Comparison of ENCODE assay signal across 12 mouse cellular contexts in genomic region chr5:117761181-117761832, GRCm38 (mm10). TPM values are rescaled to one million over a fixed set of nuclear protein-coding genes. Genes with fewer than 3 reads are reported as not detected.
A peak's percentile ranks its signal among the peaks of the same experiment; 100 is the strongest.
DNase-seq lines count a peak whose midpoint lies in the region; ATAC-seq and TF ChIP-seq lines count a peak whose summit lies in the region.
"Had no signal": no experiment of that assay in that cellular context is flagged by ENCODE, and none has a peak within 500 bp of the region (broad histone marks: within the 10 kb centered on the region; RNA-seq: fewer than 3 reads in every experiment).

No protein-coding gene starts in this region.

- no peak for ATAC-seq in CD4-positive, CD25-positive, alpha-beta regulatory T cell, adult 4 months
- no peak for ATAC-seq in kidney, embryonic 15.5 days (replicated peaks; ENCODE audit: low FRiP score)
- ATAC-seq in neural tube, embryonic 15.5 days (ENCODE audit: low FRiP score), result no peak

- peak; percentile 41; the same call in 1 of the 2 replicates for TF ChIP-seq CTCF in kidney, adult 2 months (conservative IDR thresholded peaks at IDR 0.05; ENCODE audit: insufficient read depth, insufficient read length, low read depth, low read length)
- TF ChIP-seq CTCF in testis, adult 2 months (IDR thresholded peaks at IDR 0.05; ENCODE audit: control insufficient read depth, insufficient read depth, insufficient replicate concordance, low read depth, low read length), result peak; percentile 75; the same call in 1 of the 2 replicates

- peaks cover 3% of the 10 kb centered on the region; the same call in 1 of the 2 replicates for H3K4me1 ChIP-seq in kidney, adult 2 months (ENCODE audit: control insufficient read depth, insufficient read depth, low read length)
- H3K4me1 ChIP-seq in kidney, embryonic 15.5 days, result no peaks in the 10 kb centered on the region
- H3K4me1 ChIP-seq in testis, adult 2 months (ENCODE audit: control insufficient read depth, insufficient read depth, low read length), result no peaks in the 10 kb centered on the region; the same call in 1 of the 2 replicates
- H3K4me1 ChIP-seq in neural tube, embryonic 15.5 days, result 0 out of 2 replicates have a peak, but pooled peaks cover 4% of the 10 kb centered on the region

- TF ChIP-seq POLR2A in kidney, adult 2 months (IDR thresholded peaks at IDR 0.05; ENCODE audit: low read depth, low read length), result no peak
- no peak for TF ChIP-seq POLR2A in testis, adult 2 months (IDR thresholded peaks at IDR 0.05; ENCODE audit: control insufficient read depth, low read depth, low read length)

- H3K36me3 ChIP-seq in kidney, adult 2 months (ENCODE audit: control insufficient read depth, insufficient read depth, low read length), result no peaks in the 10 kb centered on the region
- H3K36me3 ChIP-seq in kidney, embryonic 15.5 days, result no peaks in the 10 kb centered on the region
- no peaks in the 10 kb centered on the region for H3K36me3 ChIP-seq in testis, adult 2 months (ENCODE audit: control insufficient read depth, insufficient read depth, low read length)
- peaks cover 39% of the 10 kb centered on the region for H3K36me3 ChIP-seq in neural tube, embryonic 15.5 days

- H3K4me2 ChIP-seq in kidney, embryonic 15.5 days, result no peak overlapping the region
- H3K4me2 ChIP-seq in neural tube, embryonic 15.5 days, result no peak overlapping the region

- no peak overlapping the region for H3K4me3 ChIP-seq in kidney, adult 2 months (ENCODE audit: insufficient read depth, low read depth, low read length)
- no peak overlapping the region for H3K4me3 ChIP-seq in kidney, embryonic 15.5 days (replicated peaks)
- no peak overlapping the region for H3K4me3 ChIP-seq in testis, adult 2 months (ENCODE audit: control insufficient read depth, low read depth, low read length)
- H3K4me3 ChIP-seq in neural tube, embryonic 15.5 days (replicated peaks), result no peak overlapping the region
- H3K4me3 ChIP-seq: erythroblast, embryonic 14.5 days had no signal

- WGBS in kidney, adult 2 months, result 76% methylated on average over 9 of the region's 9 CpGs
- 72% methylated on average over 9 of the region's 9 CpGs for WGBS in kidney, embryonic 15.5 days
- 77% methylated on average over 9 of the region's 9 CpGs for WGBS in neural tube, embryonic 15.5 days

- H3K27me3 ChIP-seq in kidney, adult 2 months (replicated peaks; ENCODE audit: control insufficient read depth, insufficient read depth, low read length), result no peaks in the 10 kb centered on the region
- no peaks in the 10 kb centered on the region for H3K27me3 ChIP-seq in kidney, embryonic 15.5 days
- H3K27me3 ChIP-seq in testis, adult 2 months (ENCODE audit: control insufficient read depth, insufficient read depth, low read length), result no peaks in the 10 kb centered on the region
- no peaks in the 10 kb centered on the region for H3K27me3 ChIP-seq in neural tube, embryonic 15.5 days (replicated peaks)

- H3K9ac ChIP-seq in kidney, embryonic 15.5 days, result no peak overlapping the region
- no peak overlapping the region for H3K9ac ChIP-seq in neural tube, embryonic 15.5 days (replicated peaks)

- no peaks in the 10 kb centered on the region for H3K9me3 ChIP-seq in kidney, embryonic 15.5 days (replicated peaks)
- no peaks in the 10 kb centered on the region for H3K9me3 ChIP-seq in neural tube, embryonic 15.5 days (replicated peaks)

- peak; percentile 28 for DNase-seq in CD4-positive, CD25-positive, alpha-beta regulatory T cell, adult 2 months (ENCODE audit: low read depth, low spot score)
- DNase-seq in kidney, adult 2 months, result no peak
- no peak for DNase-seq in testis, postnatal 10 days (ENCODE audit: low spot score)
- no peak for DNase-seq in heart, adult 18-20 months
- DNase-seq: kidney, adult 9 months; thymus, adult 2 months had no signal

- H3K27ac ChIP-seq in kidney, adult 2 months (ENCODE audit: insufficient read depth, low read depth, low read length), result no peak overlapping the region
- H3K27ac ChIP-seq in kidney, embryonic 15.5 days, result no peak overlapping the region
- no peak overlapping the region for H3K27ac ChIP-seq in testis, adult 2 months (ENCODE audit: control insufficient read depth, insufficient read depth, low read depth, low read length)
- H3K27ac ChIP-seq in neural tube, embryonic 15.5 days (replicated peaks), result no peak overlapping the region

RNA-seq across cellular contexts. Expression of gene Nos1, which starts 19.5 kb away (rescaled TPM):
- polyA plus RNA-seq in CD4-positive, CD25-positive, alpha-beta regulatory T cell, adult 4 months (2017; shearing (Covaris generic)), result under 1 TPM; 0.16 to 0.17 TPM
- 0.60 and 0.67 TPM in 2 replicates for polyA plus RNA-seq in kidney, adult 2 months (2012; rRNA removed)
- 0.92 and 0.96 TPM in 2 replicates for polyA plus RNA-seq in kidney, embryonic 15.5 days (2015; fragmentation: Nextera tagmentation; extraction: Ambion mirVana)
- polyA plus RNA-seq in testis, adult 2 months (2012; rRNA removed), result 0.89 and 0.94 TPM in 2 replicates
- polyA plus RNA-seq in neural tube, embryonic 15.5 days (2015; fragmentation: Nextera tagmentation; extraction: Ambion mirVana), result 2.6 and 2.9 TPM in 2 replicates
- total RNA-seq in heart, adult 18-20 months (2021), result under 1 TPM; 0.28 to 0.72 TPM
- total RNA-seq: hematopoietic stem cell, adult 5-6 weeks had no signal
- polyA plus RNA-seq: erythroblast, embryonic 14.5 days had no signal
